Mouse (Mus musculus) heart, adult 2 months (tissue): ENCODE results near the gene Ccdc69. TPM values are rescaled to one million over a fixed set of nuclear protein-coding genes. Genes with fewer than 3 reads are reported as not detected.

ENCODE experiments used
- DNase-seq, 2 experiments: peaks; one replicate each; pipeline ENCODE4 v3.0.0; 2021
- H3K27ac ChIP-seq: fragments of 200-600 bp; 2 replicates; pipeline ENCODE4 v1.8.1; 2022
- H3K27me3 ChIP-seq: fragments of 200-500 bp; 2 replicates; pipeline ENCODE4 v1.6.1; 2012; ENCODE audit warnings: mild to moderate bottlenecking, low read length, inconsistent platforms, mixed read lengths; ENCODE audit not compliant: control insufficient read depth, insufficient read depth
- H3K36me3 ChIP-seq: fragments of 200-500 bp; 2 replicates; pipeline ENCODE4 v1.6.1; 2012; ENCODE audit warnings: low read length, inconsistent platforms; ENCODE audit not compliant: control insufficient read depth, insufficient read depth
- H3K4me1 ChIP-seq: fragments of 200-500 bp; 2 replicates; pipeline ENCODE4 v1.6.1; 2011; ENCODE audit warnings: low read length; ENCODE audit not compliant: control insufficient read depth, insufficient read depth
- H3K4me3 ChIP-seq: fragments of 200-600 bp; 2 replicates; pipeline ENCODE4 v1.8.1; 2022
- H3K79me2 ChIP-seq: fragments of 200-500 bp; replicated peaks from 2 replicates; pipeline ENCODE4 v1.6.1; 2012; ENCODE audit warnings: mild to moderate bottlenecking, inconsistent platforms, low read length, moderate library complexity, mixed read lengths; ENCODE audit not compliant: control insufficient read depth, insufficient read depth
- H3K9ac ChIP-seq: fragments of 200-500 bp; 2 replicates; pipeline ENCODE4 v1.6.1; 2012; ENCODE audit warnings: low read depth, mild to moderate bottlenecking, control low read depth, inconsistent platforms, low read length, mixed read lengths
- CTCF ChIP-seq: fragments of 200-600 bp; IDR thresholded peaks from 2 replicates; pipeline ENCODE4 v1.8.1; 2022; ENCODE audit warnings: antibody characterized with exemption, mild to moderate bottlenecking, moderate library complexity
- EP300 ChIP-seq: fragments of 200-500 bp; IDR thresholded peaks from 2 replicates; pipeline ENCODE4 v1.6.1; 2011; ENCODE audit warnings: low read depth, low read length, control low read depth; ENCODE audit not compliant: insufficient read depth
- POLR2A ChIP-seq: fragments of 200-500 bp; IDR thresholded peaks from 2 replicates; pipeline ENCODE4 v1.6.1; 2011; ENCODE audit warnings: mild to moderate bottlenecking, low read depth, low read length, control low read depth; ENCODE audit not compliant: insufficient read depth
- WGBS: fragments of 180-500 bp; shearing (Covaris S2); methylation state at CpG from one replicate; pipeline ENCODE4 v1.1.7; 2018; 5-methylcytosine and 5-hydroxymethylcytosine counted together
- intact Hi-C: fragments of 180-260 bp; cut with DNase I; formaldehyde crosslinking; loops from one replicate; pipeline ENCODE4 v1.15.1; 2025
- polyA plus RNA-seq: library from polyadenylated mRNA; depleted of rRNA; stranded (reverse); fragments of >200 nt; gene quantifications from 2 replicates; pipeline ENCODE4 v1.2.3, GENCODE M21; 2012
- total RNA-seq, 2 experiments: library from RNA; stranded (reverse); gene quantifications; 2 replicates each; pipeline ENCODE4 v1.2.3; 2021

Gene Ccdc69
- total and polyA plus RNA-seq, 3 experiments, result 6.5 to 9.7 (median 9.2) TPM

DNA sequence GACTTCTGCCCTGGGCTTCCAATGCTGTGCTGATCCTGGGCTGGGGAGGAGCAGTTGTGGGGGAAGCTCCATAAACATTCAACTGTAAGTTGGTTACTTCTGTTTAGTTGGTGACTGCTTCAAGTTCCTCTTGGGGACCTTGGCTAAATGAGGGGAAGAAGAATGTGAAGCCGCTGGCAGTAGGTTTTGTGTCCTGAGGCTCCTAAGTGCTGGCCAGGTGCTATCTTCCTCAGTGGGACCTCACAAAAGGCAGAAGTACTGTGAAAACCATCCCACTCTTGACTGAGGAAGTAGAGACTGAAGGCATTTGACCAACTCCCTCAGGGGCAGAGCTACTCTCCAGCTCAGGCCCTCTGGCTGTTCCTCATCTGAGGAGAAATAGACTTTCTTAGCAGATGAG lies 28.7 kb upstream of the Ccdc69 start:
- DNase-seq, result no peak
- WGBS, result 93% methylated on average over 1 of the region's 1 CpGs
- H3K4me1 ChIP-seq, result no peaks in the 10 kb centered on the region
- intact Hi-C loops, result no loop called here
- H3K79me2 ChIP-seq, result no peaks in the 10 kb centered on the region
- H3K9ac ChIP-seq, result no peak overlapping the region
- TF ChIP-seq POLR2A (no peak), CTCF (no peak), EP300 (no peak)
- H3K4me3 ChIP-seq, result no peak overlapping the region
- no peak overlapping the region for H3K27ac ChIP-seq
- H3K36me3 ChIP-seq, result no peaks in the 10 kb centered on the region
- no peaks in the 10 kb centered on the region for H3K27me3 ChIP-seq

DNA sequence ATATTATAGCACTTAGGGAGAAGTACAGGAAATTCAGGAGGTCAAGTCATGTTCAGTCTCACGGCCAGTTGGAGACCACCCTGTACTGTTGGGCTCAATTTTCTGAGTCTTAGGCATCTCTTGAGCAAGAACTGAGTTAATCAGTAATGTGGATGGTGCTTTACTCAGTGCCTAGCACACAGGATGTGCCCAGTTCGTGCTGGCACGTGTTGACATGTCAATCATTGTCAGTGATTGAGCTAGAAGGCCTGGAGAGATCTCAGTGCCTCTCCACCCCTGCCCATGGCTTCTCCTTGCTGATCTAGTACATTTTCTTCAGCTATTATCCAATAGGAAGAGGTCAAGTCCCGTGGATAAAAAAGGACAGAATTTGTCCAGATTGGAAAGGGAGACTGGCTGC lies 27.5 kb upstream of the Ccdc69 start:
- Histone ChIP-seq H3K27ac (no peak overlapping the region), H3K27me3 (no peaks in the 10 kb centered on the region), H3K36me3 (no peaks in the 10 kb centered on the region), H3K4me3 (no peak overlapping the region), H3K4me1 (no peaks in the 10 kb centered on the region), H3K79me2 (no peaks in the 10 kb centered on the region), H3K9ac (no peak overlapping the region)
- 66% methylated on average over 4 of the region's 4 CpGs for WGBS
- intact Hi-C loops, result no loop called here
- no peak for DNase-seq
- no peak for TF ChIP-seq CTCF

DNA sequence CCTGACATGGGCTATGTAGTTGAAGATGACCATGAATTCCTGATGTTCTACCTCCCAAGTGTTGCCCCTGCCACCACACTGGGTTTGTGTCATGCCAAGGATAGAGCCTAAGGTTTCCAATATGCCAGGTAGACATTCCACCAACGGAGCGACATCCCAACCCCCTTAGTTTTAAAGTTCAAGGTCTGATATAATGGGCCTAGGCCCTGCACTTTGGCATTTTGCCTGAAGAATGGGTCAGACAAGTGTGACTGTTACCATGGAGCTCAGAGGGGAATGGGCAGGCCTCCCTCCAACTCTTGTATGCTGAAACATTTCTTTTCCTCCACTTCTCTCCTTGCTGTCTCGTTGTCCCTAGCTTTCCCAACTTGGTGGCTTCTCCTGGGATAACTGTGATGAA lies 25.3 kb upstream of the Ccdc69 start:
- no peaks in the 10 kb centered on the region for H3K79me2 ChIP-seq
- DNase-seq, result no peak
- peaks cover 4% of the 10 kb centered on the region for H3K4me1 ChIP-seq
- no peak overlapping the region for H3K4me3 ChIP-seq
- no peak overlapping the region for H3K27ac ChIP-seq
- H3K9ac ChIP-seq, result no peak overlapping the region
- TF ChIP-seq CTCF (no peak), EP300 (no peak), POLR2A (no peak)
- 88% methylated on average over 3 of the region's 3 CpGs for WGBS
- intact Hi-C loops, result no loop called here
- no peaks in the 10 kb centered on the region for H3K36me3 ChIP-seq
- H3K27me3 ChIP-seq, result no peaks in the 10 kb centered on the region

DNA sequence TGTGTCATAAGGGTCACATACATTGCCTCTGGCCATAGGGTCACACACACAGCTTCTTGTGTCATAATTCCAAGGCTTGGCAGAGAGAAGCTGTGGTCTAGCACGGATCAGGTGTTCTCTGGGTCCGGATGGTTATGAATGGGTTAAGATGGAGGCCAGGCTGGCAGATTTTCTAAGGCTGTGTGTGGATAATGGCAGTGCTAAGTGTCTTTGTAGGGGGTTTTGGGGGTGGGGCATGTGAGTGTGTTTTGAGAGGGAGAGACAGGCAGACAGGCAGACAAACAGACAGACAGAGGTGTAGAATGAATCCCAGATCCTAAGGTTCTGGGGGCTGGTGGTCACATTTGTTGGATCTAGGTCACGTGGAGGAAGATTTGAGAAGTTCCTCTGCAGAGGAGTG lies 24.1 kb upstream of the Ccdc69 start:
- H3K4me1 ChIP-seq, result peaks cover 5% of the 10 kb centered on the region
- no peak overlapping the region for H3K4me3 ChIP-seq
- TF ChIP-seq POLR2A, result no peak
- no peak for TF ChIP-seq EP300
- no peak for TF ChIP-seq CTCF
- H3K27ac ChIP-seq, result no peak overlapping the region
- WGBS, result 81% methylated on average over 3 of the region's 3 CpGs
- H3K36me3 ChIP-seq, result no peaks in the 10 kb centered on the region
- no peaks in the 10 kb centered on the region for H3K79me2 ChIP-seq
- no peak for DNase-seq
- no peak overlapping the region for H3K9ac ChIP-seq
- no peaks in the 10 kb centered on the region for H3K27me3 ChIP-seq
- intact Hi-C loops, result no loop called here

DNA sequence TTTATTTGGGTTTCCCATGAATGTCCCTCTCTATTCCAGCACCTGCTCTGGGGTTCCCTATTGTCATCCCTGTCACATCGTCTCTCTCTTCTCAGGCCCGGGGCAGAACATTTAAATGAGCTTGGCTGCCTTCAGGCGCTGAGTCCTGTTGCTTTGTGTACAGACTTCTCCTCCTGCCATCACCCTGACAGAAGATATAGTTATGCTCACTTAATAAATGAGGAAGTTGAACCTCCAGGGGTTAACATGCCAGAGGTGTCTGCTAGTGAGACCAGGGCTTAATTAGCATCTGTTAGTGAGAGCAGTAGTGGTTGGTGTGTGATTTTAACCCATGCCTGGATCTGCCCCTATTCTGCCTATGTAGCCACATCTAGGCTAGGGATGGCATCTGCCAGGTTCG lies 21.9 kb upstream of the Ccdc69 start:
- 72% methylated on average over 4 of the region's 4 CpGs for WGBS
- Histone ChIP-seq H3K27ac (no peak overlapping the region), H3K4me3 (no peak overlapping the region), H3K27me3 (no peaks in the 10 kb centered on the region), H3K9ac (no peak overlapping the region), H3K79me2 (no peaks in the 10 kb centered on the region), H3K36me3 (no peaks in the 10 kb centered on the region), H3K4me1 (peaks cover 5% of the 10 kb centered on the region)
- intact Hi-C loops, result loop anchor here (10.0 kb wide), 1 partner anchor 355 kb away; no protein-coding TSS in a partner anchor
- TF ChIP-seq POLR2A (no peak), EP300 (no peak), CTCF (no peak)
- no peak for DNase-seq

DNA sequence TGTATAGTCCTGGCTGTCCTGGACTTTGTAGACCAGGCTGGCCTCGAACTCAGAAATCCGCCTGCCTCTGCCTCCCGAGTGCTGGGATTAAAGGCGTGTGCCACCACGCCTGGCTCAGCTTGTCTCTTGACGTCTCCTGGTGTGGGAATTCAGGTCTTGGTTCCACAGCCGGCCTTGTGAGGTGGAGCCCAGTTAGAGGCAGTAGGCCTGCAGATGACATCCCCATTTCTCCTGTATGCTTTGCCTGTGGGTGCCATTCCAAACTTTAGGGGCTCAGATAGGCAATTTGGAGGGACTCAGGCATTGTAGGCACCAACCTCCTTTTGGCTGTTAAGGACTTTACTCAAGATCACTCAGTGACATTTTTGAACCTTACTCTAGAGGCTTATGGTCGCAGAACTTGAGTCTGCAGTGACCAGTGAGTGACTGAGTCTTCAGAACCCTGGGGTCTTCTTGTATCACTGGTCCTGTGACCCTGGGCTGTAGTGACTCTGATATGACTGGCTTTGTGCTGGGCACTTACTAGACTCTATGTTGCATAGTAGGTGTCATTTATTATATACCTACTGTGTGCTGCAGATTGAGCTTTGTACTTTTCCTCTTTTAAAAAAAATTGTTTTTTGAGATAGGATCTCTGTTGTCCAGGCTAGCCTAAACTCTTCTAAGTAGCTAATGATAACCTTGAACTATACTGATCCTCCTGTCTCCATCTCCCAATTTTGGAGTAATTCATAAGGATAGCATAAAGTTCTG lies 21.3 kb upstream of the Ccdc69 start:
- H3K79me2 ChIP-seq, result no peaks in the 10 kb centered on the region
- TF ChIP-seq EP300 (no peak), POLR2A (no peak), CTCF (no peak)

More for the DNA sequence above, 21.3 kb upstream of the Ccdc69 start:
- Histone ChIP-seq H3K9ac (no peak overlapping the region), H3K27ac (no peak overlapping the region), H3K27me3 (no peaks in the 10 kb centered on the region), H3K4me1 (peaks cover 5% of the 10 kb centered on the region), H3K36me3 (no peaks in the 10 kb centered on the region), H3K4me3 (no peak overlapping the region)
- 92% methylated on average over 8 of the region's 8 CpGs for WGBS
- intact Hi-C loops, result loop anchor here (10.0 kb wide), 1 partner anchor 356 kb away; no protein-coding TSS in a partner anchor
- no peak for DNase-seq
